Mouse (Mus musculus) megakaryocyte, adult 5-6 weeks (primary cell): ENCODE measurements around the gene Smarca2. TPM values are rescaled to one million over a fixed set of nuclear protein-coding genes. Genes with fewer than 3 reads are reported as not detected.
A peak's percentile ranks its signal among the peaks of the same experiment; 100 is the strongest.
"Not testable (repeated sequence)": the region's sequence is repeated elsewhere in the genome, so short reads cannot be mapped to it uniquely, and the experiment has no call there.

ENCODE experiments used
- ATAC-seq: 2 replicates; pipeline ENCODE4 v1.8.0; 2016; ENCODE audit warnings: mild to moderate bottlenecking, inconsistent platforms; ENCODE audit not compliant: poor library complexity, severe bottlenecking
- total RNA-seq, 2 experiments: library from RNA; stranded (forward) in 1 of 2; stranded (reverse) in 1 of 2; fragments of 153-499, 151-499 nt in 1 of 2; fragments of 221-1000, 200-1000 nt in 1 of 2; gene quantifications; 2 replicates each; pipeline versions ENCODE4 v1.2.3 to v1.2.4; 2015 to 2017

The Smarca2 gene
- total RNA-seq, 2 experiments from 2014 or later: 49.6 to 49.8 TPM

DNA sequence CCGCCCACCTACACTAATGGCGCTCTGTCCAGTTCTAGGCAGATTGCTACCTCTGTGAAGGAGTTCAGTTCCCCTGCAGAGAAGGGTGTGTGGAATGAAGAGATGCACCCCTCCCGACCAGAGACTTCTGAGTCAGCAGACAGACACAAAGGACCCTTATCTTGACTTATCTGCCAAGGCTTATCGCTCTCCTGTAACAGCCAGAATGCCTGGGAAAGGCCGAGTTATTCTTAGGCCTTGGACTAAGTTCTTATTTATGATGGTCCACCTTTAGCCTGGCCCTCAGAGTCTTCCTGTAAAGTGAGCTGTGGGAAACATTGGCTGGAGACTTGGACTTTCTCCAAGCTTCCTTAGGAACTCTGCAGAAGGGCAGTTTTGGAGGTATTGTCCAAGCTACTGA is 8.8 kb downstream of the Smarca2 start:
- no peak for ATAC-seq

- ATAC-seq: no peak
Measured at GRCm38 (mm10) chr19:26616271-26616670, 11.4 kb downstream of the Smarca2 start.

DNA sequence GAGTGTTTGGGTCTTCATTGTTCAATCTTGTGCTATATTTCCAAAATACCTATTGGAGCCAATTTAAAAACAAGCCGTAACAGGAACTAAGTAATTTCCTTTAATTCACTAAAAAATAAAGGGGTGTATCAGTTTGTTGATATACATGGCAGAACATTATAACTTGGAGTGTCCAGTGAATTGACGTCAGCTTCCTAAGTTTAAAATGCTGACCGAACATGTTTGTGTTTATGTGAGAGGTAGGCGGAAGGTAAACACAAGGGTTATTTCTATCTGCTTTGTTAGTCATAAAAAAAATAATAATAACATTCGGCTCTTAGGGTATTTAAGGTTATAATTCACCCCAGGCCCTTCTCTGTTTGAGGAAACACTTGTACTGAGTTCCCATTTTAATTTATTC is 12.4 kb downstream of the Smarca2 start:
- ATAC-seq: no peak

DNA sequence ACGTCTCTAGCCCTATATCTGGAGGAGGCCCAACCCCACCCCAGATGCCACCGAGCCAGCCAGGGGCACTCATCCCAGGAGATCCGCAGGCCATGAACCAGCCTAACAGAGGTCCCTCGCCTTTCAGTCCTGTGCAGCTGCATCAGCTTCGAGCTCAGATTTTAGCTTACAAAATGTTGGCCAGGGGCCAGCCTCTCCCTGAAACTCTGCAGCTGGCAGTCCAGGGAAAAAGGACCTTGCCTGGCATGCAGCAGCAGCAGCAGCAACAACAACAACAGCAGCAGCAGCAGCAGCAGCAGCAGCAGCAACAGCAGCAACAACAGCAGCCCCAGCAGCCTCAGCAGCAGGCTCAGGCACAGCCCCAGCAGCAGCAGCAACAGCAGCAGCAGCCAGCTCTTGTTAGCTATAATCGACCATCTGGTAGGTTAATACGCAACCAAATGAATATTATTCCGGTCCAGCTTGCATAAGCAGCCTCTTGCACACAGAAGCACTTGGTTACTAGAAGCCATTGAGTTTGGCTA is 25.9 kb downstream of the Smarca2 start:
- no peak for ATAC-seq

GRCm38 (mm10) chr19:26632228-26632627 is 27.4 kb downstream of the Smarca2 start:
- no peak for ATAC-seq

- ATAC-seq: no peak
Measured at GRCm38 (mm10) chr19:26640556-26640955, 35.7 kb downstream of the Smarca2 start.

DNA sequence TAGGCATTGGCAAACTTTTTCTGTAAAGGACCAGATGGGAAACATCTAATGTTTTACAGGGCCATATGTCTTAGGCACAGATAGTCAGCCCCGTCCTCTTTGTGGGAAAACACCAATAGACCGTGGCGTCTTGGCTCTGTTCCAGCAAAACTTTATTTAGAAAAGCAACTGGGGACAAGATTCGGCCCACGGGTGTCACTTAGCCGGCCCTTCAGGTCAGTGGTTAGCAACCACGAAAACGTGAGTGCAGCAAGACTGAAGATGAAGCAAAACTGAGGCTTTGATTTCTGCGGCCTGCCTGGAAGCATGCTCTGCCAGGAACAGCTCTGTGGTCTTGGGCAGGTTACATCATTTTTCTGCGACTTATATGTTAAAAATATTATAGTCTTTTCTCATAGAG is 36.4 kb downstream of the Smarca2 start:
- no peak for ATAC-seq

DNA sequence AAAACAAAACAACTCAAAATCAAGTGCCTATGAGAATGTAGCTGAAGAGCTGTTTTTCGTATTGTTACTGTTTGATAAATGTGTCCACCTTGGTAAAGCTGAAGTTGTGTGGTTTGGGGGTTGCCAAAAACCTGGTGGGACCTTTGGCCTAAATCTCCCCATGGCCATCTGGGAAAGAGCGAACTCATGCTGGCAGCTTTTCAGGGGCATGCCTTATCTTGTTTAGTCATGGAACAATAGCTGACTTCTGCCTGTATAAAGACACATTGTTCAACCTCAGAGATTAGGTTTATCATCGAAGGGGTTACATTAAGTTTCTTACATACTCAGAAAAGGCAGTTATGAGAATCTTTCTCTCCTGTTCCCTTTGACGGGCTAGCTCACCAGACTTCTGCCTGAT is 38.2 kb downstream of the Smarca2 start:
- no peak for ATAC-seq

- ATAC-seq: peak; percentile 63
Measured at GRCm38 (mm10) chr19:26643936-26644335, 39.1 kb downstream of the Smarca2 start.

GRCm38 (mm10) chr19:26645016-26645415 is 40.2 kb downstream of the Smarca2 start:
- no peak for ATAC-seq

DNA sequence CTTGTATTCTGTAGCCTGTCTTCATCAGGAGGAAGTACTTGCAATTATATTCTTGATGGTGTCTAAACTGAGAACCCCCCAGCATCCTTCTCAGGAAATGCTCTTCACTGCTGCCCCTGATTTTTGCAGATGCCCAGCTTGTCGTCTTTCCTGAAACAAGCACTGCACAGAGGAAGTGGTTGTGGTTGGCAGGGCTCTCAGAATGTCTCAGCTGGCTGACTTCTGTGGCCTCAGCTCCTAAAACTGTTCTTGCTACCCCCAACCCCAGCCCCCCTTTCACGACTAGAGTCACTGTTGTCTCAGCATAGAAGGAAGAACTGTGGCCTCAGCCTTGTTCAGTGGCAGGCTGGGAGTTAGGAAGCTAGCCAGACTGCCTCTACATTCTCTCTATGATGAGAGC is 41.3 kb downstream of the Smarca2 start:
- peak; percentile 77 for ATAC-seq

GRCm38 (mm10) chr19:26650585-26651273 is 45.9 kb downstream of the Smarca2 start:
- no peak for ATAC-seq

DNA sequence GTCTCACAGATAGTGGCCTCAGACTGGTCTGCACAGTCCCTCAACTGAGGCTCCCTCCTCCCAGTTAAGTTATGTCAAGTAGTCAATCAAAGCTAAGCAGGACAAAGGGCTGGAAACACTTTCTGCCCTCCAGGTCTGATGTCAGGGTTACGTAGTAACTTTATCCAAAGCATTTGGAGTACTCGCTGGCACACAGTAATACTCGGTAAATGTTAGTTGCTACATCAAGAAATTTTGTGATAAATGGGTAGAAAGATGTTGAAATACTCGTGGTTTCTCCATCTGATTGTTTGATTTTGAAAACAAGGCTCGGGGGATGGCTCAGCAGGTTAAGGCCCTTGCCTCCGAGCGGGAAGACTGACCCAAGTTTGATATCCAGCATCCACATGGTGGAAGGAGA is 53.5 kb downstream of the Smarca2 start:
- ATAC-seq: no peak

DNA sequence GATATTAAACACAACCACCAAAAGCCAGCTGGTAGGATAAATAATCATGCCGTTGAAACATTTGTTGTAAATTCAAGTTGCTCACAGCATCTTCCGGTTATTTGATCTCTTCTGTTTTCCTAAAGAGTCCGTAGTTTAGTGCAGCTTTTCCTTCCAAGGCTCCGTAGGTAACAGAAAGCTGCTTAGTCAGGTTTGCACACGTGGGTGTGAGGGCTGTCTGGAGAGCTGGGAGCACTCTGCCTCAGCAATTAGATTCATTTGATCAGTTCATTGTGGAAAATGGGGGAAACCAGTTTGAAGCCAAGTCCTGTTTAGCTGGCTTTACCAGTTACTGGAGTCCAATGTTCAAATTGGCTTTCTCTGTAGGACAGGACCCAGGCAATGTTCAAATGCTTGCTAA is 55.1 kb downstream of the Smarca2 start:
- no peak for ATAC-seq

DNA sequence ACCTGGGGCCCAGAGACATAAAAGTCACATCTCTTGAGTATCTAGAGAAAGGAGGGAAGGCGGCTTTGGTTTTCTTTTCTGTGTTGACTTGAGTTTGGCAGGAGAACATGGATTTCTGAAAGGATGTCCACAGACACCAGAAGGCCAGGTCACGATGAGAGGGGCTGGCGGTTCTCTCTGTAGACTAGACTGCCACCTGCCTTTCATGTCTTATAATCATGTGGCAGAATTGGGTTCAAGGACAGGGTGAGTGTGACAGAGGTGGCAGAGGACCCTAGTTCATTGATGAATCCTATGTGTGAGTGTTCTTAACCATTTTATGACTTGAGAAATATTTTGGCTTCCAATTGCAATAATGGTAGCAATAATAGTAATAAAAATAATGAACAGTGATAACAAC is 56.3 kb downstream of the Smarca2 start:
- no peak for ATAC-seq

- ATAC-seq: peak; percentile 80
Measured at GRCm38 (mm10) chr19:26666303-26666702, 61.5 kb downstream of the Smarca2 start.

- ATAC-seq: no peak
Measured at GRCm38 (mm10) chr19:26670089-26670488, 65.2 kb downstream of the Smarca2 start.

DNA sequence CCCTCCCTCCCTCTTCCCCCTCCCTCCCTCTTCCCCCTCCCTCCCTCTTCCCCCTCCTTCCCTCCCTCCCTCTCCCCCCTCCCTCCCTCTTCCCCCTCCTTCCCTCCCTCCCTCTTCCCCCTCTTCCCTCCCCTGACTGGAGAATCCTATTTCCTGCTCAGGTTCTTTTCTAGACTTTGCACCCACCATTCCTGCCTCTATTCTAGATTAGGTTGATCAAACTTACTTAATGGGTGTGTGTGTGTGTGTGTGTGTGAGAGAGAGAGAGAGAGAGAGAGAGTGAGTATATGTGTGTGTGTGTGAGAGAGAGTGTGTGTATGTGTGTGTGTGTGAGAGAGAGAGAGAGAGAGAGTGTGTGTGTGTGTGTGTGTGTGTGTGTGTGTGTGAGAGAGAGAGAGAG is 66.6 kb downstream of the Smarca2 start:
- not testable (repeated sequence) for ATAC-seq

- no peak for ATAC-seq
Measured at GRCm38 (mm10) chr19:26675917-26676316, 71.1 kb downstream of the Smarca2 start.

DNA sequence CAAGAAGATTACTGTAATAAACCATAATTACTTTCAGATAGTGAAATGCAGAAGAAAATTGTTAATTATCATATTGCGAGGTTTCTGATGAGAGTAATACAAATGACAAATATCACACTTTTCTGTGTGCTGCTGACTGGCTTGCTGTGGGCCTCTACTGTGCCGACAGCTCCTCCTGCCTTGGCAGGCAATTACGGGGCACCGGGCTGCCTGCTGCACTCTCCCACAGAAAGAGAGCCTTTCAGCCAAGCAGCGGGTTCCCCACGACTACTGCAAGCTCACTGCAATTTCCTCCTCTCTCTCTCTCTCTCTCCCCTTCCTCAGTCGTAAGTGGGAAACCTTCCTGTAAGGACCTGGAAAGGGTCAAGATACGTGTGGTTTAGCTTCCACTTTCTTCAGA is 73.7 kb downstream of the Smarca2 start:
- no peak for ATAC-seq

DNA sequence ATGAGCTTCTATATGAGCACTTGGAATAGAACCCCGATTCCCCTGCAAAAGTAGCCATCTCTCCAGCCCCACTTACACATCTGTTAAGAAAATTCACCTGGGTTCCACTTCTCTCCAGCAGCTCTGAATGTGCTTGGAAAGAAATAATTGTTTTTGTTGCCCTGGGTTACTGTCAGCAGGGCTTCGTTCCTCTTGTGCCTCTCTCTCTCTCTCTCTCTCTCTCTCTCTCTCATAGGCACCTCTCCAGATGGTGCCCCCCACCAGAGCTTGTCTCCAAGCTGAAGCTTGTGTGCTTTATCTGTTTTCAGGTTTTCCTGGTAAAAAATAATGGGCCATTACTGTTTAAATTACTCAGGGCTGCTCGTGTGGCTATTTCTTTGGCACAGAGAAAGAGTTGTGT is 74.8 kb downstream of the Smarca2 start:
- ATAC-seq: no peak

DNA sequence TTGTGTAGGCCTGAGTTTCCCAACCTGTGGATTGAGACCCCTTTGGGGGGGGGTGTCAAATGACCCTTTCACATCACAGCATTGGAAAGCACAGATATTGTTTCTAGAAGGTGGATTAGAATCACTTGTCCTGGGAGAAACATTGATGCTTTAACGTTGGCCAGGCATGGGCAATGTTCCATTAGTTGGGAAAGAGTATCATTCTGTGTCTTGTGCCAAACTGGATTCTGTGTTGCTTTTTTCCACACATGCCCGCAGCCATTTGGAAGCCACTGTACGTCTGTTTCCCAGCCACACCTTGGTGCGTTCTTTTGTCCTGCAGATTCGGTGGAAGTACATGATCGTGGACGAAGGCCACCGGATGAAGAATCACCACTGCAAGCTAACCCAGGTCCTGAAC is 76.7 kb downstream of the Smarca2 start:
- ATAC-seq: no peak

- ATAC-seq: no peak
Measured at GRCm38 (mm10) chr19:26682130-26682529, 77.3 kb downstream of the Smarca2 start.
